Mouse (Mus musculus) cerebellum, postnatal 10 days (tissue): ENCODE data around the gene Prpf3.

Experiments used
- DNase-seq, 2 experiments: peaks; one replicate each; pipeline ENCODE4 v3.0.0; 2021; ENCODE audit warnings: mixed read lengths in 2 of 2

Gene Prpf3

GRCm38 (mm10) chr3:95855502-95856089 lies at the start of gene Prpf3:
Gene Prpf3, minus strand, starts transcription at chr3:95855885.
- peak; percentile 96 to 97 for DNase-seq

- no peak for DNase-seq
These were observed 48.9 kb upstream of the Prpf3 start, which contains the start of gene Car14 for GRCm38 (mm10) chr3:95904568-95904967. Gene Car14, minus strand, starts transcription at chr3:95904691.

GRCm38 (mm10) chr3:95903753-95904502 lies 48.2 kb upstream of the Prpf3 start:
- no peak for DNase-seq

- DNase-seq, result peak in 1 of 2 experiments; percentile 33
These were observed 47.0 kb upstream of the Prpf3 start for GRCm38 (mm10) chr3:95902643-95903042.

GRCm38 (mm10) chr3:95902373-95902625 lies 46.6 kb upstream of the Prpf3 start:
- DNase-seq, result no peak

- no peak for DNase-seq
These were observed 46.1 kb upstream of the Prpf3 start for GRCm38 (mm10) chr3:95901616-95902372.

GRCm38 (mm10) chr3:95899800-95900524 lies 44.3 kb upstream of the Prpf3 start:
- no peak for DNase-seq

GRCm38 (mm10) chr3:95895501-95895900 lies 39.8 kb upstream of the Prpf3 start:
- DNase-seq, result peak in 1 of 2 experiments; percentile 27

GRCm38 (mm10) chr3:95894317-95895160 lies 38.9 kb upstream of the Prpf3 start:
- peak; percentile 86 to 87 for DNase-seq

- peak; percentile 96 to 98 for DNase-seq
These were observed 38.1 kb upstream of the Prpf3 start, which contains the start of gene Aph1a for GRCm38 (mm10) chr3:95893606-95894316. Gene Aph1a, plus strand, starts transcription at chr3:95893969.

GRCm38 (mm10) chr3:95893126-95893525 lies 37.4 kb upstream of the Prpf3 start:
- peak in 1 of 2 experiments; percentile 24 for DNase-seq

- DNase-seq, result peak; percentile 22 to 38
These were observed 36.7 kb upstream of the Prpf3 start for GRCm38 (mm10) chr3:95892066-95893052.

- DNase-seq, result no peak
These were observed 35.8 kb upstream of the Prpf3 start, which contains the start of gene BC028528 for GRCm38 (mm10) chr3:95891211-95892065. Gene BC028528, minus strand, starts transcription at chr3:95892005.

GRCm38 (mm10) chr3:95889664-95890063 lies 34.0 kb upstream of the Prpf3 start:
- no peak for DNase-seq

- DNase-seq, result no peak
These were observed 31.9 kb upstream of the Prpf3 start for GRCm38 (mm10) chr3:95887596-95887995.

- DNase-seq, result no peak
These were observed 28.7 kb upstream of the Prpf3 start for GRCm38 (mm10) chr3:95884400-95884799.

- DNase-seq, result peak; percentile 86 to 87
These were observed 27.2 kb upstream of the Prpf3 start for GRCm38 (mm10) chr3:95882816-95883425.
